Mouse (Mus musculus) layer of hippocampus, postnatal 36 days (tissue): ENCODE measurements at regions not wholly inside any gene's neighbourhood (a gene's known extent, or its start where the extent isn't known, plus 50 kb on each side); places are given as distances from the start of the nearest gene placed in this dataset.
"Not testable (repeated sequence)": the region's sequence is repeated elsewhere in the genome, so short reads cannot be mapped to it uniquely, and the experiment has no call there.

Experiments used
- DNase-seq, 2 experiments: peaks; one replicate each; pipeline ENCODE4 v3.0.0; 2022

GRCm38 (mm10) chr17:4576883-4577282 is 417.2 kb upstream of the Arid1b start:
- no peak for DNase-seq

- DNase-seq = no peak
These were observed 412.3 kb upstream of the Arid1b start for GRCm38 (mm10) chr17:4581851-4582250.

- no peak for DNase-seq
These were observed 383.7 kb upstream of the Arid1b start for GRCm38 (mm10) chr17:4610481-4610880.

- DNase-seq = no peak
These were observed 383.1 kb upstream of the Arid1b start for GRCm38 (mm10) chr17:4610993-4611392.

GRCm38 (mm10) chr17:4611711-4612110 is 382.4 kb upstream of the Arid1b start:
- DNase-seq = no peak

GRCm38 (mm10) chr17:4612136-4612535 is 382.0 kb upstream of the Arid1b start:
- DNase-seq = no peak

GRCm38 (mm10) chr17:4612741-4613140 is 381.4 kb upstream of the Arid1b start:
- no peak for DNase-seq

- DNase-seq = no peak
These were observed 373.8 kb upstream of the Arid1b start for GRCm38 (mm10) chr17:4620361-4620760.

GRCm38 (mm10) chr17:4626126-4626525 is 368.0 kb upstream of the Arid1b start:
- not testable (repeated sequence) for DNase-seq

GRCm38 (mm10) chr17:4627542-4627941 is 366.6 kb upstream of the Arid1b start:
- DNase-seq = no peak

GRCm38 (mm10) chr17:4631122-4631521 is 363.0 kb upstream of the Arid1b start:
- no peak for DNase-seq

GRCm38 (mm10) chr17:4632506-4632905 is 361.6 kb upstream of the Arid1b start:
- no peak for DNase-seq

GRCm38 (mm10) chr17:4633771-4634170 is 360.4 kb upstream of the Arid1b start:
- DNase-seq = no peak

- peak in 1 of 2 experiments; percentile 8 for DNase-seq
These were observed 357.3 kb upstream of the Arid1b start for GRCm38 (mm10) chr17:4636796-4637353.

GRCm38 (mm10) chr17:4639531-4639930 is 354.6 kb upstream of the Arid1b start:
- DNase-seq = no peak

GRCm38 (mm10) chr17:4640555-4640954 is 353.6 kb upstream of the Arid1b start:
- no peak for DNase-seq

- no peak for DNase-seq
These were observed 353.0 kb upstream of the Arid1b start for GRCm38 (mm10) chr17:4641166-4641565.

- no peak for DNase-seq
These were observed 352.1 kb upstream of the Arid1b start for GRCm38 (mm10) chr17:4642046-4642445.

GRCm38 (mm10) chr17:4643343-4643742 is 350.8 kb upstream of the Arid1b start:
- DNase-seq = no peak

GRCm38 (mm10) chr17:4648603-4649002 is 345.5 kb upstream of the Arid1b start:
- no peak for DNase-seq

GRCm38 (mm10) chr17:4654221-4654620 is 339.9 kb upstream of the Arid1b start:
- DNase-seq = no peak

GRCm38 (mm10) chr17:4661996-4662395 is 332.1 kb upstream of the Arid1b start:
- DNase-seq = peak; percentile 5 to 8

- DNase-seq = no peak
These were observed 325.6 kb upstream of the Arid1b start for GRCm38 (mm10) chr17:4668511-4668910.

GRCm38 (mm10) chr17:4673271-4673670 is 320.9 kb upstream of the Arid1b start:
- no peak for DNase-seq

- DNase-seq = no peak
These were observed 287.7 kb upstream of the Arid1b start for GRCm38 (mm10) chr17:4706421-4706820.
